Mouse (Mus musculus) frontal cortex, postnatal 10 days (tissue): ENCODE results near the gene Cbfb.

ENCODE experiments used
- DNase-seq, 2 experiments: peaks; one replicate each; pipeline ENCODE4 v3.0.0; 2022; ENCODE audit warnings: low spot score in 2 of 2, mixed read lengths in 1 of 2

Gene Cbfb

GRCm38 (mm10) chr8:105241016-105241415 lies 70.5 kb downstream of the Cbfb start:
- DNase-seq: no peak

DNA sequence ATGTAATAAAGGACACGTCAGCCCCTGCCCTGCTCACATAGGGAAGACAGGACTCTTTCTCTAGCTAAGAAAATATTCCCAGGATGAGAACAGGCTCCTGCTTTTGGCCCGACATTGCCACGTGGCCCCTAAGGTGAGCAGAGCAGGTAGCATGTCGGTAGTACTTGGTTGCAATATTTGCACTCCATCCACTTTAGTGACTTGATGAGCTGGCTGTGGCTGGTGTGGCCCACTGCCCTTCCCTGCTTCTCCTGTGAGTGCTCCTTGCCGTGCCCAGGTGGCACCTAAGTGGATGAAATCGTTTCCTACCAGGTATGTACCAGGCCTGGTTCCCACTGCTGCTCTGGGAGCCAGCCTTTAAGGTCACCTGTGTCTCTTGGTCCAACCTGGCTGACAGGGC lies 81.5 kb downstream of the Cbfb start:
- no peak for DNase-seq

DNA sequence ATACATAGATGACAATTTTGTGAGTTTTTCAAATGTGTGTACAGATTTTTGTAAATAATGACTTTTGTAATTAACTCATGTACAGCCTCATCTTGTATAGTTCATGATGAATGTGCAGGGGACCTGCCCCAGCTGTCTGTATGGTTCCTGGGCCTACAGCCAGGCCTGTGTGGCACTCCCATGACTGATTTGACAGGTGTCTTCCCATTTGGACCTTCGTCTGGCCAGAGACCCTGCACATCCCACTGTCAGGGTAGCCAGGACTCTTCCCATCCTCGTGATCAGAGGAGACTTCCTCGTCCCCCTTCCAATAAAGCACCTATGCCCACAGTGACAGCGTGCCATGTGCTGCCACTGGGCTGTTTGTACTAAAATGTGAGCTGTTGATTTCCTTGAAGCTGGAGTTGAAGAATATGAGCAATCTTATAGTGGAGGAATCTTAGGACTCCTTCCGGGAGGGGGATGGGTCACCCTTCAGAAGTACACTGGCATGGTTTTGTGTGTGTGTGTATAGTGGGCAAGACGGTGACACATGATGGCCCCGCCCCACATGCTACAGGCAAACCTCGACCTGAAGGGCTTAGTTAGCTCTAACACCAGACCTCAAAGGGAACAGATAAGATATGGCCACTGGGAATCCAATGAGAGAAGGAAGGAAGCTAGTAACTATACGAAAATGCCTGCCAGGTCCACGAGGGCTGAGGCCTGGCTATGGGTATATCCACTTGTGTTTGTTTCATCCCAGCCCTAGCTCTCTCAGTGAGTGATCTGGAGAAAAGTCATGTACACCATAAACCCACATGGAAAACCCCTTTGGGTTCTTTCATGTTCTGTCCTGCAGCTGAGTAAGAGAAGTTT lies 82.4 kb downstream of the Cbfb start:
- no peak for DNase-seq

GRCm38 (mm10) chr8:105253766-105254151 lies 83.3 kb downstream of the Cbfb start:
- no peak for DNase-seq

- DNase-seq: peak; percentile 77 to 87
Observed at GRCm38 (mm10) chr8:105254152-105254965, 83.9 kb downstream of the Cbfb start.

DNA sequence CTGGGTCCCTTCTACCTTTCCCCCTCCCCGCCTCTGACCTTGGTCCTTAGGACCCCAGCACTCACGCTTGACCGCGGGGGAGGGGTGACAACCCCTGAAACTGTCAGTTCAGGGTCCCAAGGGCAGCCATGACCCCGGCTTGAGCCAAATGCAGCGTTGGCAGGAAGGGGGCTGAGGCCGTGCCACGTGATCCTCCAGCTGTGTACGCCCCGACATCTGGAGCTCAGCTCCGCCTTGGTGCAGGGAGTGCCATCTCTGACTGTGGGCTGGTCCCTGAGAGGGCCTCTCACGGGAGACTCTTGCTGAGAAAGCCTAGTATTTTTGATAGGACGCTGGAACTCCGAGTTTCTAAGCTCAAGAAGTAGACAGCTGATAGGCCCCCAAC lies 84.5 kb downstream of the Cbfb start, which contains the start of gene B3gnt9:
TSS of gene B3gnt9 (minus strand) at position 188 of the 385 bp plus-strand sequence.
- DNase-seq: peak in 1 of 2 experiments; percentile 44

- DNase-seq: no peak
Observed at GRCm38 (mm10) chr8:105257318-105258114, 87.0 kb downstream of the Cbfb start.

DNA sequence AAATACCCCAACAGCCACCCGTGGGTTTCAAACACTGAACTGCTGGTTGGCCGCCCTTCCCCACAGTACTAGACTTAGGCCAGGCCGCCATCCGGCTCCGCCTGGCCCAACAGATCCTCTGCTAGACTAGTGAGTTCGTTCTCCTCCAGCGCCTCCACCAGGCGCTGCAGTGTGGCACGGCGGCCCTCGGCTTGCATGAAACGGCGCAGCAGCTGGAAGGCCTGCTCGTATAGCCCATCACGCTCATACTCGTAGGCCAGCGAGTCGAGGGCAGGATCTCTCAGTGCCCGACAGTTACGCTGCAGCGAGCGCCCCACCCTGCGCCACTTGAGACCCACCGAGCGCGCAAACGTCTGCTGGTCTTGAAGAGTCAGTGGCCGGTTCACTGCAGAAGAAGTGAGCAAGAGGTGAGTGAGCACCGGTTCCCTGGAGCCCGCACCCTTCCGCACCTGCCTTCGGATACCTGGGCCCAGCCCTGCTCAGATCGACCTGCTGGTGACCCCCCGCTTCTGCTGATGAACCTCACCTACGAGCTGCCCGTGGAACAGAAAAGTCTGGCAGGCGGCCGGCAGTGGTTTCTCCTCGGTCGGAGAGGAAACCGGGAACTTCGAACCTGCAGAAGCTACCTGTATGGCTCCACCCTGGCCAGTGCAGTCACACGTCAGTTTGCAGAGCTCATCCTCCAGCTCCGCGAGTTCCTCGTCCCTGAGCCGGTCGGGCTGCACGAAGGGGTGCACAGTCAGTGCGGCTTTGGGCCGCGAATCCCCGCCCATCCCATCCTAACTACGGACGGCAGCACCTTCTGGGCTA lies 88.6 kb downstream of the Cbfb start:
- no peak for DNase-seq

GRCm38 (mm10) chr8:105259721-105260320 lies 89.3 kb downstream of the Cbfb start:
- DNase-seq: peak in 1 of 2 experiments; percentile 66

GRCm38 (mm10) chr8:105260371-105261099 lies 90.1 kb downstream of the Cbfb start:
- no peak for DNase-seq

- DNase-seq: no peak
Observed at GRCm38 (mm10) chr8:105261326-105261980, 91.0 kb downstream of the Cbfb start.

GRCm38 (mm10) chr8:105263244-105263912 lies 92.9 kb downstream of the Cbfb start:
- no peak for DNase-seq

GRCm38 (mm10) chr8:105264024-105264982 lies 93.8 kb downstream of the Cbfb start, which contains the start of the genes Tradd and Fbxl8:
Gene Tradd (minus strand): TSS chr8:105264609.
Gene Fbxl8 (plus strand): TSS chr8:105264648.
- peak in 1 of 2 experiments; percentile 43 for DNase-seq

DNA sequence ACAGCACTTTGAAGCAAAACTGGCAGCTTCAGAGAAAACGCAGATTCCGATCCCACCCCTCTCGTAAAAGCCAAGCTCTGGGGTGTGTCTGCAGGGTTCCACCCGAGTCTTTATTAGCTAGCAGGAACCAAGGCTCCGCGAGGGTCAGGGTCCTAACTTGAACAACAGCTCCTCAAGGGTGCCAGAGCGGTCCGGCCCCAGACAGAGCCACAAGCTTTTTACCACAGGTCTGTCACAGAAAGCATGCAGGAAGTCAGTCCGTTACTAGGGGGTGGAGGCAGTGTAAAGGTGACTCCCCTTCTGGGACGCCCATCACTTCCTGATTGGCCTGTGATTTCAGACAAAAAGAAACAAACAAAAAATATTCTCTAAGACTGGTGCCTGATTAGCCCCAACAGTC lies 94.7 kb downstream of the Cbfb start:
- no peak for DNase-seq

DNA sequence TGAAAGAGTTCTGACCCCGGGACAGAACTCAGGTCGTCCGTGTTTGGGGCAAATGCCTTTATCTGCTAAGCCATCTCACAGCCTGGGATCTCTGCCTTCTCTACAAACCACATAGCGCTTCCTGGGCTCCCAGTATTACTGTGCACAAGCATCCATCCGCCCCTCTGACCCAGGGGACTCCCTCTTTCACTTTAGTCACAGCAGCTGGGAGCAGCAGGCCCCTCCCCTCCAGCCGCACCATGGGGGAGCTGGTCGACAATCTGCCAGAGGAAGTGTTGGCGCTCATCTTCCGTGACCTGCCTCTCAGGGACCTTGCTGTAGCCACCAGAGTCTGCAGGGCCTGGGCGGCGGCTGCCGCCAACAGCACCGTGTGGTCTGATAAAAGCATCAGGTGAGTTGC lies 96.3 kb downstream of the Cbfb start:
- no peak for DNase-seq
